Mouse (Mus musculus) spleen, adult 2 months (tissue): ENCODE data around the gene Hist1h2bh.

Source experiments
- CTCF ChIP-seq: fragments of 200-500 bp; IDR thresholded peaks from 2 replicates; pipeline ENCODE4 v1.5.1; 2011; ENCODE audit warnings: mild to moderate bottlenecking, inconsistent platforms; ENCODE audit not compliant: insufficient read depth, insufficient read length, insufficient replicate concordance; ENCODE audit errors: extremely low read depth
- POLR2A ChIP-seq: fragments of 200-500 bp; IDR thresholded peaks from 2 replicates; pipeline ENCODE4 v1.6.1; 2011; ENCODE audit warnings: low read depth, low read length, inconsistent platforms

- no peak for TF ChIP-seq CTCF
- no peak for TF ChIP-seq POLR2A
These were observed 9.8 kb upstream of the Hist1h2bh start, which contains the start of gene Hist1h1d for GRCm38 (mm10) chr13:23552962-23553361.
